In the genomic region with DNA sequence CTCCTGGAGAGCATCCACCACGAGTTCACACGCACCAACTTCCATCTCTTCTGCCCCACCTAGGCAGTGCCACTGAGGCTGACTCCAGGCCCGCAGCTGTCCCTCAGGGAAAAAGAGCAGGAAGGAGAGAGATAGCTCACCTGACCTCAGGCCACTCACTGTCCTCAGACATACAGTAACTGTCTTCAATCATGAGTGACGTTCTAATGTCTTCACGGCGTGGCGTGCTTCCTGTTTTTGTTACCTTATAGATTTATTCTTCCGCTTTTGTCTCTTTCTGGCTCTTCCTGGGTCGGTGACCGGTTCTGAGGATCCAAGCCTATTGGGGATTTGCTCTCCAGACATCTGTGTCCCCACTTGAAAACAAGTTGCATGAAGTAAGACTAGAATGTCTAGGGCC, we compare ENCODE assay signal across 10 mouse cellular contexts. TPM values are rescaled to one million over a fixed set of nuclear protein-coding genes. Genes with fewer than 3 reads are reported as not detected.
A peak's percentile ranks its signal among the peaks of the same experiment; 100 is the strongest.
DNase-seq lines count a peak whose midpoint lies in the region; ATAC-seq and TF ChIP-seq lines count a peak whose summit lies in the region.
"Had no signal": no experiment of that assay in that cellular context is flagged by ENCODE, and none has a peak within 500 bp of the region (broad histone marks: within the 10 kb centered on the region; RNA-seq: fewer than 3 reads in every experiment).

No protein-coding gene starts in this region.

- no peak overlapping the region for H3K9ac ChIP-seq in heart, embryonic 12.5 days
- no peak overlapping the region for H3K9ac ChIP-seq in heart, adult 2 months (ENCODE audit: low read depth, low read length)
- 0 out of 2 replicates have a peak overlapping the region, but pooled peaks have one; percentile 2 for H3K9ac ChIP-seq in ES-Bruce4 (ENCODE audit: low read depth, poor library complexity, severe bottlenecking)
- H3K9ac ChIP-seq in hindbrain, embryonic 12.5 days = peak overlapping the region; percentile 43; the same call in 1 of the 2 replicates

- no peak overlapping the region for H3K27ac ChIP-seq in heart, embryonic 12.5 days (ENCODE audit: poor library complexity, severe bottlenecking)
- H3K27ac ChIP-seq in heart, adult 2 months = no peak overlapping the region
- no peak overlapping the region for H3K27ac ChIP-seq in ES-Bruce4 (ENCODE audit: insufficient read depth, low read length)
- H3K27ac ChIP-seq in hindbrain, embryonic 12.5 days = no peak overlapping the region
- no peak overlapping the region for H3K27ac ChIP-seq in midbrain, embryonic 10.5 days (replicated peaks)

- intact Hi-C loops in heart, adult 2 months (cut with DNase I) = no loop called here

- TF ChIP-seq EP300 in heart, adult 2 months (IDR thresholded peaks at IDR 0.05; ENCODE audit: insufficient read depth, low read depth, low read length) = no peak
- no peak for TF ChIP-seq EP300 in ES-Bruce4 (IDR thresholded peaks at IDR 0.05; ENCODE audit: insufficient read depth, low read depth, low read length)

- TF ChIP-seq POLR2A in heart, adult 2 months (IDR thresholded peaks at IDR 0.05; ENCODE audit: insufficient read depth, low read depth, low read length) = no peak
- TF ChIP-seq POLR2A in ES-Bruce4 (IDR thresholded peaks at IDR 0.05; ENCODE audit: insufficient read depth, low read length) = no peak

- no peak for ATAC-seq in heart, embryonic 12.5 days (ENCODE audit: insufficient number of reproducible peaks, low FRiP score)
- ATAC-seq in hindbrain, embryonic 12.5 days (ENCODE audit: low FRiP score) = no peak
- no peak for ATAC-seq in monocyte, adult 5-6 weeks (replicated peaks; ENCODE audit: insufficient number of reproducible peaks, low FRiP score, low TSS enrichment, poor library complexity, severe bottlenecking)

- H3K4me2 ChIP-seq in heart, embryonic 12.5 days = peak overlapping the region; percentile 64
- peak overlapping the region; percentile 43 for H3K4me2 ChIP-seq in hindbrain, embryonic 12.5 days (replicated peaks)

- no peaks in the 10 kb centered on the region for H3K79me2 ChIP-seq in heart, adult 2 months (replicated peaks; ENCODE audit: control insufficient read depth, insufficient read depth, low read length)

- no peak for DNase-seq in heart, adult 2 months
- no peak for DNase-seq in midbrain, embryonic 10.5 days (ENCODE audit: low spot score)
- DNase-seq in gastrocnemius, adult 18-20 months (ENCODE audit: low spot score) = no peak
- no peak for DNase-seq in cerebellum, adult 9-10 months
- DNase-seq: thymus, postnatal 4 days had no signal

- peaks cover 53% of the 10 kb centered on the region for H3K27me3 ChIP-seq in heart, embryonic 12.5 days (replicated peaks)
- peaks cover 5% of the 10 kb centered on the region for H3K27me3 ChIP-seq in heart, adult 2 months (ENCODE audit: control insufficient read depth, insufficient read depth, low read length)
- no peaks in the 10 kb centered on the region for H3K27me3 ChIP-seq in ES-Bruce4 (ENCODE audit: control insufficient read depth, insufficient read depth, low read length, poor library complexity, severe bottlenecking)
- H3K27me3 ChIP-seq in hindbrain, embryonic 12.5 days = peaks cover 40% of the 10 kb centered on the region
- H3K27me3 ChIP-seq in midbrain, embryonic 10.5 days (ENCODE audit: low read depth, poor library complexity, severe bottlenecking) = peaks cover 63% of the 10 kb centered on the region

- H3K4me1 ChIP-seq in heart, embryonic 12.5 days (replicated peaks) = peaks cover 14% of the 10 kb centered on the region; the same call in 1 of the 2 replicates
- no peaks in the 10 kb centered on the region for H3K4me1 ChIP-seq in heart, adult 2 months (ENCODE audit: control insufficient read depth, insufficient read depth, low read length)
- peaks cover 5% of the 10 kb centered on the region for H3K4me1 ChIP-seq in ES-Bruce4 (ENCODE audit: control insufficient read depth, insufficient read depth, low read length)
- H3K4me1 ChIP-seq in hindbrain, embryonic 12.5 days = no peaks in the 10 kb centered on the region
- H3K4me1 ChIP-seq in midbrain, embryonic 10.5 days = peaks cover 8% of the 10 kb centered on the region

- peaks cover 3% of the 10 kb centered on the region; the same call in 1 of the 2 replicates for H3K9me3 ChIP-seq in heart, embryonic 12.5 days (replicated peaks)
- H3K9me3 ChIP-seq in ES-Bruce4 (replicated peaks; ENCODE audit: control insufficient read depth, insufficient read depth, low read length, poor library complexity, severe bottlenecking) = no peaks in the 10 kb centered on the region
- H3K9me3 ChIP-seq in hindbrain, embryonic 12.5 days (replicated peaks) = no peaks in the 10 kb centered on the region
- no peaks in the 10 kb centered on the region for H3K9me3 ChIP-seq in midbrain, embryonic 10.5 days (replicated peaks)

- TF ChIP-seq CTCF in heart, adult 2 months (IDR thresholded peaks at IDR 0.05) = no peak
- no peak for TF ChIP-seq CTCF in ES-Bruce4 (IDR thresholded peaks at IDR 0.05; ENCODE audit: low read depth, low read length)

- no peaks in the 10 kb centered on the region for H3K36me3 ChIP-seq in heart, embryonic 12.5 days
- H3K36me3 ChIP-seq in heart, adult 2 months (ENCODE audit: control insufficient read depth, insufficient read depth, low read length) = no peaks in the 10 kb centered on the region
- H3K36me3 ChIP-seq in ES-Bruce4 (ENCODE audit: control insufficient read depth, insufficient read depth, low read length, poor library complexity, severe bottlenecking) = no peaks in the 10 kb centered on the region
- H3K36me3 ChIP-seq in hindbrain, embryonic 12.5 days = no peaks in the 10 kb centered on the region
- H3K36me3 ChIP-seq in midbrain, embryonic 10.5 days = no peaks in the 10 kb centered on the region

- H3K4me3 ChIP-seq in heart, embryonic 12.5 days = peak overlapping the region; percentile 25
- no peak overlapping the region for H3K4me3 ChIP-seq in heart, adult 2 months
- peak overlapping the region; percentile 48 for H3K4me3 ChIP-seq in ES-Bruce4 (ENCODE audit: low read depth, low read length)
- peak overlapping the region; percentile 19; the same call in 1 of the 2 replicates for H3K4me3 ChIP-seq in hindbrain, embryonic 12.5 days
- H3K4me3 ChIP-seq in midbrain, embryonic 10.5 days = peak overlapping the region; percentile 36

- WGBS in heart, embryonic 12.5 days = 60% methylated on average over 10 of the region's 10 CpGs
- WGBS in heart, adult 2 months = 50% methylated on average over 10 of the region's 10 CpGs
- WGBS in hindbrain, embryonic 12.5 days = 65% methylated on average over 10 of the region's 10 CpGs
- WGBS in midbrain, embryonic 10.5 days = 79% methylated on average over 10 of the region's 10 CpGs

RNA-seq across cellular contexts. Expression of a gene that starts 9.6 kb away (rescaled TPM):
- polyA plus RNA-seq in heart, embryonic 12.5 days (2016; fragmentation: Nextera tagmentation; extraction: Ambion mirVana) = 6.2 and 6.4 TPM in 2 replicates
- under 1 TPM; 0.26 to 0.43 TPM for total RNA-seq in heart, adult 2 months (2021)
- polyA plus RNA-seq in heart, adult 2 months (2012; rRNA removed) = 0.70 and 0.82 TPM in 2 replicates
- polyA plus RNA-seq in ES-Bruce4 (2011; ENCODE audit: insufficient read depth, insufficient read length, low read depth, missing spikeins) = 0.93 and 1.7 TPM in 2 replicates
- 31.5 and 39.5 TPM in 2 replicates for polyA plus RNA-seq in hindbrain, embryonic 12.5 days (2016; fragmentation: Nextera tagmentation; extraction: Ambion mirVana)
- 0.21 TPM in 1 of 2 replicates, not detected in the other for polyA plus RNA-seq in midbrain, embryonic 10.5 days (2016; fragmentation: Nextera tagmentation; extraction: Ambion mirVana)
- total RNA-seq in monocyte, adult 5-6 weeks (2017) = not detected in 3 replicates
- under 1 TPM; 0.59 to 0.78 TPM for total RNA-seq in gastrocnemius, adult 18-20 months (2021)
- total RNA-seq: common myeloid progenitor, adult 5-6 weeks had no signal

RNA-seq across cellular contexts. Expression of a gene that starts 11.6 kb away (rescaled TPM):
- polyA plus RNA-seq in heart, embryonic 12.5 days (2016; fragmentation: Nextera tagmentation; extraction: Ambion mirVana) = 0.19 and 0.28 TPM in 2 replicates
- total RNA-seq in heart, adult 2 months (2021) = not detected
- polyA plus RNA-seq in heart, adult 2 months (2012; rRNA removed) = 0.03 and 0.18 TPM in 2 replicates
- not detected in 2 replicates for polyA plus RNA-seq in ES-Bruce4 (2011; ENCODE audit: insufficient read depth, insufficient read length, low read depth, missing spikeins)
- 0.33 and 0.37 TPM in 2 replicates for polyA plus RNA-seq in hindbrain, embryonic 12.5 days (2016; fragmentation: Nextera tagmentation; extraction: Ambion mirVana)
- not detected in 2 replicates for polyA plus RNA-seq in midbrain, embryonic 10.5 days (2016; fragmentation: Nextera tagmentation; extraction: Ambion mirVana)
- not detected in 3 replicates for total RNA-seq in monocyte, adult 5-6 weeks (2017)
- not detected for total RNA-seq in gastrocnemius, adult 18-20 months (2021)
- total RNA-seq: common myeloid progenitor, adult 5-6 weeks had no signal

RNA-seq across cellular contexts. Expression of a gene that starts 25.7 kb away (rescaled TPM):
- polyA plus RNA-seq in heart, embryonic 12.5 days (2016; fragmentation: Nextera tagmentation; extraction: Ambion mirVana) = 0.44 and 1.2 TPM in 2 replicates
- total RNA-seq in heart, adult 2 months (2021) = 10 to 100 TPM; 10.9 to 26.4 TPM
- polyA plus RNA-seq in heart, adult 2 months (2012; rRNA removed) = 3.1 and 8.3 TPM in 2 replicates
- polyA plus RNA-seq in ES-Bruce4 (2011; ENCODE audit: insufficient read depth, insufficient read length, low read depth, missing spikeins) = 1.6 and 1.8 TPM in 2 replicates
- 1.2 and 2.0 TPM in 2 replicates for polyA plus RNA-seq in hindbrain, embryonic 12.5 days (2016; fragmentation: Nextera tagmentation; extraction: Ambion mirVana)
- polyA plus RNA-seq in midbrain, embryonic 10.5 days (2016; fragmentation: Nextera tagmentation; extraction: Ambion mirVana) = 0.31 TPM in 1 of 2 replicates, not detected in the other
- 7.4 to 25.2 TPM (median 20.6 TPM) in 3 replicates for total RNA-seq in monocyte, adult 5-6 weeks (2017)
- total RNA-seq in gastrocnemius, adult 18-20 months (2021) = under 1 TPM in 1 of 2 experiments, not detected in 1; 0.73 TPM

RNA-seq across cellular contexts. Expression of a gene that starts 29.1 kb away (rescaled TPM):
- polyA plus RNA-seq in heart, embryonic 12.5 days (2016; fragmentation: Nextera tagmentation; extraction: Ambion mirVana) = 40.1 and 40.6 TPM in 2 replicates
- 10 to 100 TPM; 20.2 to 26.0 TPM for total RNA-seq in heart, adult 2 months (2021)
- polyA plus RNA-seq in heart, adult 2 months (2012; rRNA removed) = 14.7 and 15.5 TPM in 2 replicates
- polyA plus RNA-seq in ES-Bruce4 (2011; ENCODE audit: insufficient read depth, insufficient read length, low read depth, missing spikeins) = 212 and 213 TPM in 2 replicates
- polyA plus RNA-seq in hindbrain, embryonic 12.5 days (2016; fragmentation: Nextera tagmentation; extraction: Ambion mirVana) = 17.6 and 18.8 TPM in 2 replicates
- polyA plus RNA-seq in midbrain, embryonic 10.5 days (2016; fragmentation: Nextera tagmentation; extraction: Ambion mirVana) = 16.1 and 17.4 TPM in 2 replicates
- 14.1 to 26.0 TPM (median 16.6 TPM) in 3 replicates for total RNA-seq in monocyte, adult 5-6 weeks (2017)
- 10 to 100 TPM; 62.6 to 77.3 TPM for total RNA-seq in gastrocnemius, adult 18-20 months (2021)

RNA-seq across cellular contexts. Expression of a gene that starts 42.2 kb away (rescaled TPM):
- 36.4 and 40.3 TPM in 2 replicates for polyA plus RNA-seq in heart, embryonic 12.5 days (2016; fragmentation: Nextera tagmentation; extraction: Ambion mirVana)
- total RNA-seq in heart, adult 2 months (2021) = 10 to 100 TPM; 21.1 to 26.4 TPM
- polyA plus RNA-seq in heart, adult 2 months (2012; rRNA removed) = 52.0 and 55.0 TPM in 2 replicates
- polyA plus RNA-seq in ES-Bruce4 (2011; ENCODE audit: insufficient read depth, insufficient read length, low read depth, missing spikeins) = 13.3 and 19.8 TPM in 2 replicates
- polyA plus RNA-seq in hindbrain, embryonic 12.5 days (2016; fragmentation: Nextera tagmentation; extraction: Ambion mirVana) = 65.1 and 71.5 TPM in 2 replicates
- polyA plus RNA-seq in midbrain, embryonic 10.5 days (2016; fragmentation: Nextera tagmentation; extraction: Ambion mirVana) = 64.8 and 65.9 TPM in 2 replicates
- 17.0 to 30.1 TPM (median 24.9 TPM) in 3 replicates for total RNA-seq in monocyte, adult 5-6 weeks (2017)
- 10 to 100 TPM; 26.0 to 26.2 TPM for total RNA-seq in gastrocnemius, adult 18-20 months (2021)

Comparison
In these comparisons a context has a peak if more than half of its experiments do, and no peak if none do; other contexts are left out.
1. H3K9ac ChIP-seq: peak in ES-Bruce4 (single experiment) and hindbrain, embryonic 12.5 days (single experiment); none in heart, embryonic 12.5 days (single experiment) and heart, adult 2 months (single experiment).